Mouse (Mus musculus) hematopoietic stem cell, adult 5-6 weeks (primary cell): ENCODE measurements around the gene Fhad1. TPM values are rescaled to one million over a fixed set of nuclear protein-coding genes. Genes with fewer than 3 reads are reported as not detected.
A peak's percentile ranks its signal among the peaks of the same experiment; 100 is the strongest.

Source experiments
- ATAC-seq, 2 experiments: fragments of 125-278 bp in 1 of 2; replicated peaks in 1 of 2; 2 replicates each; pipeline ENCODE4 v1.8.0; 2016 to 2017; ENCODE audit warnings: inconsistent platforms in 2 of 2, mild to moderate bottlenecking in 2 of 2, moderate number of reproducible peaks in 2 of 2, low read depth in 1 of 2, moderate TSS enrichment in 1 of 2; ENCODE audit not compliant: low FRiP score in 2 of 2, poor library complexity in 2 of 2, severe bottlenecking in 2 of 2, insufficient read depth in 1 of 2, low TSS enrichment in 1 of 2
- total RNA-seq: library from RNA; stranded (forward); fragments of 172-1452, 232-1000 nt; gene quantifications from 2 replicates; pipeline ENCODE4 v1.2.3, GENCODE M21; 2017

Gene Fhad1
- total RNA-seq, 1 experiment from 2014 or later: not detected

GRCm38 (mm10) chr4:141957740-141958139, 57.1 kb downstream of the Fhad1 start:
- ATAC-seq: no peak

GRCm38 (mm10) chr4:141956931-141957330, 58.0 kb downstream of the Fhad1 start:
- no peak for ATAC-seq

GRCm38 (mm10) chr4:141954770-141955720, 59.8 kb downstream of the Fhad1 start:
- no peak for ATAC-seq

GRCm38 (mm10) chr4:141953859-141954258, 61.0 kb downstream of the Fhad1 start:
- ATAC-seq: no peak

GRCm38 (mm10) chr4:141953291-141953690, 61.6 kb downstream of the Fhad1 start:
- no peak for ATAC-seq

- no peak; a peak in 1 of 4 replicates for ATAC-seq
Observed at GRCm38 (mm10) chr4:141952824-141953223, 62.1 kb downstream of the Fhad1 start.

GRCm38 (mm10) chr4:141952114-141952513, 62.8 kb downstream of the Fhad1 start:
- ATAC-seq: peak; percentile 91 to 93

- ATAC-seq: no peak
Observed at GRCm38 (mm10) chr4:141949436-141949835, 65.4 kb downstream of the Fhad1 start.

- no peak for ATAC-seq
Observed at GRCm38 (mm10) chr4:141948822-141949221, 66.1 kb downstream of the Fhad1 start.

GRCm38 (mm10) chr4:141942403-141942802, 72.5 kb downstream of the Fhad1 start:
- no peak for ATAC-seq

- ATAC-seq: no peak
Observed at GRCm38 (mm10) chr4:141941289-141941688, 73.6 kb downstream of the Fhad1 start.

GRCm38 (mm10) chr4:141938535-141938934, 76.3 kb downstream of the Fhad1 start:
- no peak for ATAC-seq

GRCm38 (mm10) chr4:141932785-141933574, 81.9 kb downstream of the Fhad1 start:
- no peak for ATAC-seq

GRCm38 (mm10) chr4:141931526-141931925, 83.4 kb downstream of the Fhad1 start:
- no peak for ATAC-seq

GRCm38 (mm10) chr4:141930001-141930400, 84.9 kb downstream of the Fhad1 start:
- no peak for ATAC-seq

GRCm38 (mm10) chr4:141928881-141929281, 86.0 kb downstream of the Fhad1 start:
- no peak for ATAC-seq

- ATAC-seq: no peak
Observed at GRCm38 (mm10) chr4:141925781-141926345, 89.0 kb downstream of the Fhad1 start.

GRCm38 (mm10) chr4:141923961-141924360, 90.9 kb downstream of the Fhad1 start:
- no peak for ATAC-seq
